Mouse (Mus musculus): ENCODE data around the gene Trim54.

DNA sequence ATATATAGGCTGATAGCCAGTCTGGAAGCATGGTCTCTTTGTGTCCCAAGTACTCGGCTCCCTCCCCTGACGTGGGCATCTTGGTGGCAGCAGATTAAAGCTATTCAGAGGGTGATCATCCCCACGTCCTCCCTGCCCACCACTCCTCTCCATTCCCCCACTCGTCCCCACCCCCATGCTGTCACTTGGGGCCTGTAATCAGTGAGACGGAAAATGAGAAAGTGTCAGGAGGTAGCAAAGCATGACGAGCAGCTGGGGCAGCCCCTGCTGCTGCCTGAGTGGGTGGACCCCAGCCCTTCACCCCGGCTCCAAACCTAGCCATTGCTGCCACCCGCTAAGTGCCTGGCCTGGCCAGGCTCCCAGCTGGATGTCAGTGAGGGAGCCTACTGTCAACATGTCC, 32.6 kb upstream of the Trim54 start:
- TF ChIP-seq CTCF (conservative IDR thresholded peaks at IDR 0.05; ENCODE audit: low read length) (no peak), POU5F1 (IDR thresholded peaks at IDR 0.05; ENCODE audit: borderline replicate concordance, low read length) (no peak), NANOG (IDR thresholded peaks at IDR 0.05; ENCODE audit: borderline replicate concordance, low read length) (no peak)

All from E14TG2a.4 (cell line).